Mouse (Mus musculus): ENCODE data around the gene Cntnap1. TPM values are rescaled to one million over a fixed set of nuclear protein-coding genes. Genes with fewer than 3 reads are reported as not detected.

Gene Cntnap1
- polyA plus RNA-seq, 1 experiment: 1.5 TPM

- Histone ChIP-seq H3K4me1 (ENCODE audit: control insufficient read depth, insufficient read depth, low read length) (no peaks in the 10 kb centered on the region), H3K27ac (ENCODE audit: control insufficient read depth, insufficient read depth, low read depth, low read length, poor library complexity) (no peak overlapping the region), H3K4me3 (replicated peaks; ENCODE audit: control insufficient read depth, low read depth, low read length) (no peak overlapping the region)
- WGBS: 25% methylated on average over 1 of the region's 1 CpGs
- TF ChIP-seq CTCF (IDR thresholded peaks at IDR 0.05; ENCODE audit: control insufficient read depth, insufficient read depth, low read length) (no peak), POLR2A (IDR thresholded peaks at IDR 0.05; ENCODE audit: borderline replicate concordance, control insufficient read depth, low read depth, low read length) (no peak)
These were observed 24.8 kb downstream of the Cntnap1 start for GRCm38 (mm10) chr11:101195101-101195500.

DNA sequence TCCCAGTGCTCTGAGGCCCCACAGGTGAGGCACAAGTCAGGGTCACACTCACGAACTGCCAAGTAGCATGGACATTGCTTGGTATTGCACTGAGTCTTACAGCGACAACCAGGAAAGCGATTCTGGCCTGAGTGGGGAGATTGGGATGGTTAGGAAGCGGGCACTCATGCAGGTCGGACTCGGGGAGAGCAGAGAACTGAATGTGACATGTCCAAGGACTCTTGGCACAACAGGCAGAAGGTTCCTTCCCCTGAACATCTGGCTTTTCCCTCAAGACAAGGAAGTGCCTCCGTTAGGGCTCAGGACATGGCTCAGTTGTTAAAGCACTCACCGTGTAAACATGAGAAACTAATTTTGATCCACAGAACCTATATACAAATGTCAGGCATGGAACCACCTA is 25.2 kb downstream of the Cntnap1 start:
- Histone ChIP-seq H3K4me3 (replicated peaks; ENCODE audit: control insufficient read depth, low read depth, low read length) (no peak overlapping the region), H3K4me1 (ENCODE audit: control insufficient read depth, insufficient read depth, low read length) (no peaks in the 10 kb centered on the region), H3K27ac (ENCODE audit: control insufficient read depth, insufficient read depth, low read depth, low read length, poor library complexity) (no peak overlapping the region)
- WGBS: 85% methylated on average over 8 of the region's 8 CpGs
- no peak for TF ChIP-seq CTCF (IDR thresholded peaks at IDR 0.05; ENCODE audit: control insufficient read depth, insufficient read depth, low read length)
- no peak for TF ChIP-seq POLR2A (IDR thresholded peaks at IDR 0.05; ENCODE audit: borderline replicate concordance, control insufficient read depth, low read depth, low read length)

DNA sequence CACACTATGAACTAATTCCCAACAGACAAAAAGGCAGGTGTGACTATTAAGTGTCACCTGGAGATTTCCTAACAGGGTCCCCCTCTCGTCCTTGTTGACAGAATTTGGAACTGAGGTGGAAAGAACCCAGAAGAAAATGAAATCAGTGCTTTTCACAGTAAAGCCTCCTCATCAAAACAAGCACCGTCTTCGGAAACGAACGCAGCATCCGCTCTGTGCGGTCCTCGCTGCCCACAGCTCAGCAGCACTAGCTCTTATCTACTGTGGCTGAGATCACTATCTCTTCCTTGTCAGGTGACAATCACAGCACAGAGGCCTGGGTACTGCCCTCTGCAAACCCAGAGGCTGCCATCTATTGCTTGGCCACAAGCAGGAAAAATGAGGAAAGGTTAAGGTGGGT is 25.9 kb downstream of the Cntnap1 start:
- Histone ChIP-seq H3K4me3 (replicated peaks; ENCODE audit: control insufficient read depth, low read depth, low read length) (no peak overlapping the region), H3K4me1 (ENCODE audit: control insufficient read depth, insufficient read depth, low read length) (no peaks in the 10 kb centered on the region), H3K27ac (ENCODE audit: control insufficient read depth, insufficient read depth, low read depth, low read length, poor library complexity) (no peak overlapping the region)
- WGBS: 89% methylated on average over 8 of the region's 8 CpGs
- TF ChIP-seq POLR2A (IDR thresholded peaks at IDR 0.05; ENCODE audit: borderline replicate concordance, control insufficient read depth, low read depth, low read length) (no peak), CTCF (IDR thresholded peaks at IDR 0.05; ENCODE audit: control insufficient read depth, insufficient read depth, low read length) (no peak)

GRCm38 (mm10) chr11:101199555-101199954 is 29.2 kb downstream of the Cntnap1 start:
- no peak overlapping the region for H3K4me3 ChIP-seq (replicated peaks; ENCODE audit: control insufficient read depth, low read depth, low read length)
- H3K27ac ChIP-seq (ENCODE audit: control insufficient read depth, insufficient read depth, low read depth, low read length, poor library complexity): no peak overlapping the region
- 72% methylated on average over 3 of the region's 3 CpGs for WGBS
- no peaks in the 10 kb centered on the region for H3K4me1 ChIP-seq (ENCODE audit: control insufficient read depth, insufficient read depth, low read length)
- no peak for TF ChIP-seq CTCF (IDR thresholded peaks at IDR 0.05; ENCODE audit: control insufficient read depth, insufficient read depth, low read length)
- TF ChIP-seq POLR2A (IDR thresholded peaks at IDR 0.05; ENCODE audit: borderline replicate concordance, control insufficient read depth, low read depth, low read length): no peak

- no peaks in the 10 kb centered on the region for H3K4me1 ChIP-seq (ENCODE audit: control insufficient read depth, insufficient read depth, low read length)
- TF ChIP-seq POLR2A (IDR thresholded peaks at IDR 0.05; ENCODE audit: borderline replicate concordance, control insufficient read depth, low read depth, low read length) (no peak), CTCF (IDR thresholded peaks at IDR 0.05; ENCODE audit: control insufficient read depth, insufficient read depth, low read length) (peak; percentile 79)
- WGBS: 47% methylated on average over 7 of the region's 7 CpGs
- no peak overlapping the region for H3K4me3 ChIP-seq (replicated peaks; ENCODE audit: control insufficient read depth, low read depth, low read length)
- no peak overlapping the region for H3K27ac ChIP-seq (ENCODE audit: control insufficient read depth, insufficient read depth, low read depth, low read length, poor library complexity)
These were observed 30.7 kb downstream of the Cntnap1 start for GRCm38 (mm10) chr11:101200986-101201385.

GRCm38 (mm10) chr11:101211970-101212369 is 41.6 kb downstream of the Cntnap1 start:
- 48% methylated on average over 3 of the region's 3 CpGs for WGBS
- H3K27ac ChIP-seq (ENCODE audit: control insufficient read depth, insufficient read depth, low read depth, low read length, poor library complexity): no peak overlapping the region

GRCm38 (mm10) chr11:101216936-101217335 is 46.6 kb downstream of the Cntnap1 start:
- H3K27ac ChIP-seq (ENCODE audit: control insufficient read depth, insufficient read depth, low read depth, low read length, poor library complexity): no peak overlapping the region
- H3K4me1 ChIP-seq (ENCODE audit: control insufficient read depth, insufficient read depth, low read length): no peaks in the 10 kb centered on the region
- TF ChIP-seq CTCF (IDR thresholded peaks at IDR 0.05; ENCODE audit: control insufficient read depth, insufficient read depth, low read length) (no peak), POLR2A (IDR thresholded peaks at IDR 0.05; ENCODE audit: borderline replicate concordance, control insufficient read depth, low read depth, low read length) (no peak)
- WGBS: 89% methylated on average over 5 of the region's 5 CpGs
- H3K4me3 ChIP-seq (replicated peaks; ENCODE audit: control insufficient read depth, low read depth, low read length): no peak overlapping the region

More at GRCm38 (mm10) chr11:101211970-101212369, 41.6 kb downstream of the Cntnap1 start:
- H3K4me3 ChIP-seq (replicated peaks; ENCODE audit: control insufficient read depth, low read depth, low read length): no peak overlapping the region
- no peaks in the 10 kb centered on the region for H3K4me1 ChIP-seq (ENCODE audit: control insufficient read depth, insufficient read depth, low read length)
- TF ChIP-seq CTCF (IDR thresholded peaks at IDR 0.05; ENCODE audit: control insufficient read depth, insufficient read depth, low read length): no peak
- no peak for TF ChIP-seq POLR2A (IDR thresholded peaks at IDR 0.05; ENCODE audit: borderline replicate concordance, control insufficient read depth, low read depth, low read length)

DNA sequence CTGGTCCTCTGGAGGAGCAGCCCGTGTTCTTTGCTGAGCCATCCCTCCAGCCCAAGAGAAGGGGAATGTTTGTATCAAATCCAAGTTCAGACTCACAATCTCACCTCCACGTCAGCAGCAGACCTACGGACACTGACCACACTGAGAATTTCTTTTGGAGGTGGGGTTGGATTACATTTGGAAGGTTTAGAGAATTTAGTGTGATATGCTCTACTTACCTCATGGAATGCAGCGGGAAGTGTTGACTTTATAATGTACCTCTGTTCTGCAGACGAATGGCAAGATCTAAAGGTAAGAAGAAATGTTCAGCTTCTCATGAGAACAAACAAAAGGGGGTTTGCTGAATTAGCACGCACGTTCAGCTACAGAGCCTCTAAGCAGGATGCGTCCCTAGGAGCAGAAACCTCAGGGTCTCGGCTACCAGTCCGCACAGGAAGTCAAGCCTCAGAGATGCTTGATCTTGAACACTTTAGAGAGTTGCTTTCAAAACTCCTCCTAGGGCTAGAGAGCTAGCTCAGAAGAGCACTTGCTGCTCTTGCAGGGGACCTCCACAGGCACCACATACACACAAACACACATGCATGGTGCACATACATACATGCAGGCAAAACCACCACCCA is 48.2 kb downstream of the Cntnap1 start:
- H3K4me1 ChIP-seq (ENCODE audit: control insufficient read depth, insufficient read depth, low read length): no peaks in the 10 kb centered on the region
- H3K4me3 ChIP-seq (replicated peaks; ENCODE audit: control insufficient read depth, low read depth, low read length): no peak overlapping the region
- 80% methylated on average over 10 of the region's 10 CpGs for WGBS
- H3K27ac ChIP-seq (ENCODE audit: control insufficient read depth, insufficient read depth, low read depth, low read length, poor library complexity): no peak overlapping the region
- TF ChIP-seq POLR2A (IDR thresholded peaks at IDR 0.05; ENCODE audit: borderline replicate concordance, control insufficient read depth, low read depth, low read length): no peak
- no peak for TF ChIP-seq CTCF (IDR thresholded peaks at IDR 0.05; ENCODE audit: control insufficient read depth, insufficient read depth, low read length)

DNA sequence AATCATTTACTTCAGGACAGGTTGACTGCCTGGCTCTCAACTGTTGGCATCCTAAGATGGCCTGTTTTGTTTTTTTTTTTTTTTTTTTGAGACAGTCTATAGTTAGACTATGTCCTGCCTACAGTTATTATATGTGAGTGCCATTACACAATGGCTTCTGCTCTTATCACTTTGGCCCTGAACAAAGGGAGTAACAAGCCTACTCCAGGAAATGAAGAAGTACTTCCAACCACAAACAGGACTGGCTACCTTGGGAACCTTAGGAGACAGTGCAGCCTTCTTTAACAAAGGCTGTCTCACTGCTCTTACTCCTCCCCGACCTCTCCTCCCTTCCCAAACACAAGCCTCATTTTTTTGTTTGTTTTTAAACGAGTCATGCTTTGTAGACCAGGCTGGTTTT is 50.5 kb downstream of the Cntnap1 start:
- Histone ChIP-seq H3K27ac (ENCODE audit: control insufficient read depth, insufficient read depth, low read depth, low read length, poor library complexity) (no peak overlapping the region), H3K4me3 (replicated peaks; ENCODE audit: control insufficient read depth, low read depth, low read length) (no peak overlapping the region), H3K4me1 (ENCODE audit: control insufficient read depth, insufficient read depth, low read length) (no peaks in the 10 kb centered on the region; the same call in 1 of the 2 replicates)
- TF ChIP-seq CTCF (IDR thresholded peaks at IDR 0.05; ENCODE audit: control insufficient read depth, insufficient read depth, low read length) (no peak), POLR2A (IDR thresholded peaks at IDR 0.05; ENCODE audit: borderline replicate concordance, control insufficient read depth, low read depth, low read length) (no peak)
- WGBS: 53% methylated on average over 2 of the region's 2 CpGs
